Mouse (Mus musculus) liver, embryonic 15.5 days (tissue): ENCODE results near the gene Serpina3i. TPM values are rescaled to one million over a fixed set of nuclear protein-coding genes. Genes with fewer than 3 reads are reported as not detected.

ENCODE experiments used
- ATAC-seq: fragments of 200-750 bp; cut with Nextera tagmentation; 2 replicates; pipeline ENCODE4 v1.8.0; 2017; ENCODE audit warnings: moderate number of reproducible peaks, mild to moderate bottlenecking, moderate library complexity; ENCODE audit not compliant: insufficient read depth
- H3K27ac ChIP-seq: fragments of 300-500 bp; sonication (generic); replicated peaks from 2 replicates; pipeline ENCODE4 v1.5.1; 2015; ENCODE audit warnings: mild to moderate bottlenecking, inconsistent platforms
- H3K27me3 ChIP-seq: fragments of 300-500 bp; sonication (generic); 2 replicates; pipeline ENCODE4 v1.6.1; 2015; ENCODE audit warnings: mild to moderate bottlenecking, inconsistent platforms
- H3K36me3 ChIP-seq: fragments of 300-500 bp; sonication (generic); replicated peaks from 2 replicates; pipeline ENCODE4 v1.6.1; 2015; ENCODE audit warnings: moderate library complexity, mild to moderate bottlenecking, inconsistent platforms
- H3K4me1 ChIP-seq: fragments of 300-500 bp; sonication (generic); replicated peaks from 2 replicates; pipeline ENCODE4 v1.6.1; 2015; ENCODE audit warnings: inconsistent platforms
- H3K4me2 ChIP-seq: fragments of 300-500 bp; sonication (generic); 2 replicates; pipeline ENCODE4 v1.6.1; 2015; ENCODE audit warnings: moderate library complexity, mild to moderate bottlenecking, inconsistent platforms
- H3K4me3 ChIP-seq: fragments of 300-500 bp; sonication (generic); replicated peaks from 2 replicates; pipeline ENCODE4 v1.5.1; 2015; ENCODE audit warnings: mild to moderate bottlenecking, inconsistent platforms
- H3K9ac ChIP-seq: fragments of 300-500 bp; sonication (generic); 2 replicates; pipeline ENCODE4 v1.6.1; 2015; ENCODE audit warnings: moderate library complexity, mild to moderate bottlenecking, inconsistent platforms
- H3K9me3 ChIP-seq: fragments of 300-500 bp; sonication (generic); replicated peaks from 2 replicates; pipeline ENCODE4 v1.6.1; 2016; ENCODE audit warnings: inconsistent platforms
- WGBS: fragments of 180-500 bp; shearing (Covaris S2); methylation state at CpG from one replicate; pipeline ENCODE4 v1.1.7; 2015; ENCODE audit warnings: mixed read lengths; ENCODE audit not compliant: insufficient replicate concordance; 5-methylcytosine and 5-hydroxymethylcytosine counted together
- polyA plus RNA-seq: library from polyadenylated mRNA; unstranded; fragments of >200 nt; fragmentation: Nextera tagmentation; extraction: Ambion mirVana; gene quantifications from 2 replicates; pipeline ENCODE4 v1.2.1, GENCODE M21; 2015

Serpina3i gene
- polyA plus RNA-seq, 1 experiment from 2014 or later, result 0.17 TPM

DNA sequence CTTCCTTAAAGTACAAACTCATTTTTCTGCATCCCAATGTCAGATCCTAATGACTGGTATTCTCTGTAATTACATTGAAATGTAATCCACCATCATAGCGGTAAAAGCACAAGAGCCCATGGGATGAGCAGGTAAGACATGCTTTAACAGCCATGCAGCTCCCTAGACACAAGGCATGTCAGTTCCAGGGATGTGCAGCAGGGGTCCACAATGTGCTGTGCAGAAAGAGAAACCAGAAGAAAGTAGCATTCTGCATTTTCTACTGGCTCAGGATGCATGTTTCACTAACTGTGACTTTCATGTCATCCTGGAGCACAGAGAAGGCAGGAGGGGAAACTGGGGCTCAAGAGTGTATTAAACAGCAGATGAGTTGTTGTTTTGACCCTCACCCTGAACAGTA lies 17.8 kb upstream of the Serpina3i start:
- no peak overlapping the region for H3K4me3 ChIP-seq

DNA sequence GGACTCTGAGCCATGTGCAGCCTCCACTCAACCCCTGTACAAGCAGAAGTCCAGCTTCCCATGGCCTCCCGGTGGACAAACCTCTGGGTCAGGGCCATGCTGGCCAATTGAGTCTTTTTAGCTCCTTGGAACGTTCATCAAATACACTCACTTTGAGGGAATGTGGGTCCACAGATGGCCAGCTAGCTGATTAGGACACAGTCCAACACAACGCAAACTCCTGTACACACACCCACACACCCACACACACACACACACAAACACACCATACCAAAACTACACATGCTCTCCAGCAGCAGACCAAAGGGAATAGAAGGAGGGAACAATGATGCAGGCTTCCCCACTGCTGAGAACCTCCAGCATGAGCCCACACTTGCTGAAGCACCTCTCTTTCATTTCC lies 17.3 kb upstream of the Serpina3i start:
- Histone ChIP-seq H3K4me2 (no peak overlapping the region), H3K27ac (no peak overlapping the region), H3K9ac (no peak overlapping the region), H3K4me3 (no peak overlapping the region), H3K9me3 (no peaks in the 10 kb centered on the region), H3K4me1 (no peaks in the 10 kb centered on the region), H3K36me3 (no peaks in the 10 kb centered on the region), H3K27me3 (no peaks in the 10 kb centered on the region)
- 55% methylated on average over 3 of the region's 3 CpGs for WGBS
- no peak for ATAC-seq

More for the DNA sequence above, 17.8 kb upstream of the Serpina3i start:
- 60% methylated on average over 1 of the region's 1 CpGs for WGBS
- Histone ChIP-seq H3K27ac (no peak overlapping the region), H3K4me2 (no peak overlapping the region), H3K9ac (no peak overlapping the region), H3K4me1 (no peaks in the 10 kb centered on the region), H3K36me3 (no peaks in the 10 kb centered on the region), H3K9me3 (no peaks in the 10 kb centered on the region), H3K27me3 (no peaks in the 10 kb centered on the region)
- no peak for ATAC-seq

DNA sequence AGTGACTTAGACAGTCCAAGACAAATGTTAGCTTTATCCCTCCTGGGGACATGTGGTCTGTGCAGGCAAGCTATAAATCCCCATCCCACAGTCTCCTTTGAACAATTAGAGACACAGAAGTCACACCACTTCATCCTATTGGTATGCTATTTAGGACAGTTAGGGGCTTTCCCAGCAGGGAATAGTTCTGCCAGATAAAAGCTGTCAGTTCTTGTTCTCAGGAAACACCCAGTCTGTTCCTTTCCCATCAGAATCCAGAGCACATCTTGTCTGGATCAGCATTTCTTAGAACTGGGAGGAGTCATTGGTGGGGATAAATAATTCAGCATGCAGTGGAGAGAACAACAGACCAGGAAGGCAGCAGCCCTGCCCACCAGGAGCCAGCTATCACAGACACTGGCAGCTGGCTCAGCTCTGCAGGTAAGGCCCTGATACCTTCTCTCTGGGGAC lies 15.3 kb upstream of the Serpina3i start:
- Histone ChIP-seq H3K36me3 (no peaks in the 10 kb centered on the region), H3K9me3 (no peaks in the 10 kb centered on the region), H3K27ac (no peak overlapping the region), H3K4me1 (no peaks in the 10 kb centered on the region), H3K4me2 (no peak overlapping the region), H3K4me3 (no peak overlapping the region), H3K9ac (no peak overlapping the region), H3K27me3 (no peaks in the 10 kb centered on the region)
- ATAC-seq, result no peak

DNA sequence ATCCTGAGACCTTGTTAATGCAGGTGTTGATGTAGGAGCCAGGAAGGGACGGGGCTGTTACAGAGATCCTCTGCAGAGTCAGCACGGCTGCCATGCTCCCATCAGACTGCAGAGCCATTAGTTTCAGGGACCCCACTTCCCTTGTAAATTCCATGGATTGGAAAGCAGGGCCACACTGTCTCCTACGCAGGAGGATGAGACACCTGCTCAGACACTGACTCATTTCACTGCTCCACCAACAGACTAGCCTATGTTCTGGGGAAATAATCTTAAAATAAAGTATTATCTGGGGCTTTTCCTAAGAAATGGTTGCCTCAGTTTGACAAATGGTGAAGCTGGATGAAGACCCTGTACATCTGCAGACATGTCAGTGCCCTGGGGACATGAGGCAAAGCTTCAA lies 14.7 kb upstream of the Serpina3i start:
- H3K4me1 ChIP-seq, result no peaks in the 10 kb centered on the region
- WGBS, result 50% methylated on average over 3 of the region's 3 CpGs
- H3K4me3 ChIP-seq, result no peak overlapping the region
- no peak overlapping the region for H3K4me2 ChIP-seq
- ATAC-seq, result no peak
- H3K27ac ChIP-seq, result no peak overlapping the region
- H3K36me3 ChIP-seq, result no peaks in the 10 kb centered on the region
- H3K9me3 ChIP-seq, result no peaks in the 10 kb centered on the region
- H3K9ac ChIP-seq, result no peak overlapping the region
- H3K27me3 ChIP-seq, result no peaks in the 10 kb centered on the region

DNA sequence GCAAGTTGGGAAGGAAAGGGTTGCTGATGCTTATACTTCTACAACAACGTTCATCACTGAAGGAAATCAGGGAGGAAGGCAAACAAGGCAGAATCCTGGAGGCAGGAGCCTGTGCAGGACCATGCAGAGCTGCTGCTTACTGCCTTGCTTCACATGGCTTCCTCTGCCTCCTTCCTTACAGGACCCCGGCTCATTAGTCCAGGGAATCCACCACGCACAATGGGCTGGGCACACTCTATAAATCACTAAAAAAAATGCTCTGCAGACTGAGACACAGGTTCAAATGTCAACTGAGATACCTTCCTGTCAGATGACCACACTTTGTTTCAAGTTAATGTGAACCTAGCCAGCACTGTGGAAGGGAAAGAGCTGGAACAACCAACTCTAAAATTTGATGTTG lies 1.9 kb upstream of the Serpina3i start:
- Histone ChIP-seq H3K4me2 (no peak overlapping the region), H3K9me3 (no peaks in the 10 kb centered on the region), H3K27me3 (no peaks in the 10 kb centered on the region), H3K4me1 (no peaks in the 10 kb centered on the region), H3K4me3 (no peak overlapping the region), H3K27ac (no peak overlapping the region), H3K36me3 (no peaks in the 10 kb centered on the region), H3K9ac (no peak overlapping the region)
- 26% methylated on average over 3 of the region's 3 CpGs for WGBS
- no peak for ATAC-seq

DNA sequence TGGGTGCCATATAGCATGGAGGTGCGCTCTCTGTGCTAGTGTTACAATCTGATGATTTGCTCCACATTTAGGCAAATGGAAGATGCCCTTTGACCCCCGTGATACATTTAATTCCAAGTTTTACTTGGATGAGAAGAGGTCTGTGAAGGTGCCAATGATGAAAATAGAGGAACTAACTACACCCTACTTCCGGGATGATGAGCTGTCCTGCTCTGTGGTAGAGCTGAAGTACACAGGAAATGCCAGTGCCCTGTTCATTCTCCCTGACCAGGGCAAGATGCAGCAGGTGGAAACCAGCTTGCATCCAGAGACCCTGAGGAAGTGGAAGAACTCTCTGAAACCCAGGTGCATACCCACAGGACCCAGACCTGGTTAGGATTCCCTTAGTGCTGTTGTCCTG lies 3.5 kb downstream of the Serpina3i start:
- Histone ChIP-seq H3K9ac (no peak overlapping the region), H3K4me3 (no peak overlapping the region), H3K27me3 (no peaks in the 10 kb centered on the region), H3K9me3 (no peaks in the 10 kb centered on the region), H3K27ac (no peak overlapping the region), H3K4me1 (no peaks in the 10 kb centered on the region), H3K4me2 (no peak overlapping the region), H3K36me3 (no peaks in the 10 kb centered on the region)
- WGBS, result 39% methylated on average over 3 of the region's 3 CpGs
- no peak for ATAC-seq

DNA sequence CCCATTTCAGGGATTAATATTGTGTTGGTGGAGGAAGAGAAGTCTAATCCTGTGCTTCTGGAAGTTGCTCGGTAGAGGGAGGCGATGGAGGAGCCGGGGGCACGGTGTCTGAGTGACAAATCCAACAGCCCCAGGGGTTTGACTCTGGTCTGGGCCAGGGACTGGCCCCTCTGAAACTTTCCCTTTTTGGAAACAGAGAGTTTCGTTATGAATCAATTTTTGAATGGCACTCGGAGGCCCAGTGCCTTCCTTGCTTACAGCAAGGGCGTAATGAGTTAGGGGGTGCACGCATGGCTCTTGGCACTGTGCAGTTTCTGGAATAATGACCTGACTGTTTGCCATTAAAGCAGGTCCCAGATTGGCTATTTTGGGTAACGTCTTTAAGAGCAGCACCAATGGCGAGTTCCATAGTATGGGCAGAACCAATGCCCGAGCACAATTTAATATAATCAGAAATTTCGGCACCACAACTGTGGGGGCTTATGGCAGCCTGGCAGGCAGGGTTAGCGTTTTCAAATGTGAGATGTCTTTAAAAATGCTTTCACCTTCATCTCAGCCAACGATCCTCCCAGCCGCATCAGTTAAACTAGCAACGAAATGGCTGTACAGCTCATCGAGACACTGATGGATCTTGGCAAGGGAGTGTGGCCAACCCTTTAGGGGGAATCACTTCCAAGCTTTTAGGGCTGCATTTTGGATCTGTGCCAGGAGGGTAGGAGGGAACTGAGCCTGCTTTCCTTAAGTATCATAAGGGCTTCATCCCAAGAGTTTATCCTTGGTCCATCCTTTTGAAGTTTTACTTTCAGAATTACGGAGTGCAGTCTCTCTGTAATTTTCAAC lies 15.5 kb downstream of the Serpina3i start:
- H3K4me1 ChIP-seq, result no peaks in the 10 kb centered on the region
- H3K4me2 ChIP-seq, result no peak overlapping the region
- no peak for ATAC-seq
- no peaks in the 10 kb centered on the region for H3K27me3 ChIP-seq
- no peak overlapping the region for H3K4me3 ChIP-seq
- no peak overlapping the region for H3K9ac ChIP-seq
- 72% methylated on average over 18 of the region's 18 CpGs for WGBS
- H3K36me3 ChIP-seq, result no peaks in the 10 kb centered on the region
- no peaks in the 10 kb centered on the region for H3K9me3 ChIP-seq
- no peak overlapping the region for H3K27ac ChIP-seq

DNA sequence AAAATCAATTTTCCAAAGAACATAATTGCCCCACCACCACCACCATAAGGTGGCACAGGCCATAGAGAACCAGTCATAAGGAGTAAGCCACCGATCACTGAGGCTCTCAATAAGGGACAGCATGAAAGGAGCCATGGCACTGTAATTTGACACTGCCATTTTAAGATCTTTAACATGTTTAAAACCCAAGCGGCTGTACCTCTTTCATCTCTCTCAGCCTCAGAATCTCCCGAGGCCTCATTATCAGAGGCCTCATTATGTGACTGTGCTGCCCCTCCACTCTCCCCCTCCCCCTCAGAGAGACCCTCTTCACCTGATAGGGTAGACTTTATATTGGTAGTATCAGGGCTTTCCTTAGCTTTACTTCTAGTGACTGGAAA lies 16.1 kb downstream of the Serpina3i start:
- WGBS, result 29% methylated on average over 3 of the region's 3 CpGs
- Histone ChIP-seq H3K36me3 (no peaks in the 10 kb centered on the region), H3K4me1 (no peaks in the 10 kb centered on the region), H3K4me3 (no peak overlapping the region), H3K4me2 (no peak overlapping the region), H3K9ac (no peak overlapping the region), H3K27me3 (no peaks in the 10 kb centered on the region), H3K9me3 (no peaks in the 10 kb centered on the region), H3K27ac (no peak overlapping the region)
- ATAC-seq, result no peak

DNA sequence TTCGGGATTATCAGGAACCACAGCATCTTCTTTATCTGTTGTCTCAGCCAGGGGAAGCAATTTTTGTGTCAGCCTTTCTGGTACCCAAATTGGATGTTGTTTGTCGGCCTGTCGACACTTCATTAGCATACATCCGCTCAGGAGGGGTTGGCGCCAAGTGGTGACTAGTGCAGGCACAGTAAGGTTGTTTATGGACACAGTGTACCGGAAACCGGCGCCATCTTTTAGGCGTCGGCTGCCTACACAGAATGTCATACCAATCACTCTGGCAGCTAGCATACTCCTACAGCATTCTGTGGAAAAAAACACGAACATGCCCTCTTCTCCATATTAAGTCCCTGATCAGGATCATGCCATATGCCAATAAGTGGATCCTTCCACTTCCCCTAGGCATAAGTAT lies 20.5 kb downstream of the Serpina3i start:
- Histone ChIP-seq H3K4me3 (no peak overlapping the region), H3K4me1 (no peaks in the 10 kb centered on the region), H3K9me3 (no peaks in the 10 kb centered on the region), H3K9ac (no peak overlapping the region), H3K36me3 (no peaks in the 10 kb centered on the region), H3K4me2 (no peak overlapping the region), H3K27me3 (no peaks in the 10 kb centered on the region), H3K27ac (no peak overlapping the region)
- no peak for ATAC-seq
- 77% methylated on average over 11 of the region's 11 CpGs for WGBS

DNA sequence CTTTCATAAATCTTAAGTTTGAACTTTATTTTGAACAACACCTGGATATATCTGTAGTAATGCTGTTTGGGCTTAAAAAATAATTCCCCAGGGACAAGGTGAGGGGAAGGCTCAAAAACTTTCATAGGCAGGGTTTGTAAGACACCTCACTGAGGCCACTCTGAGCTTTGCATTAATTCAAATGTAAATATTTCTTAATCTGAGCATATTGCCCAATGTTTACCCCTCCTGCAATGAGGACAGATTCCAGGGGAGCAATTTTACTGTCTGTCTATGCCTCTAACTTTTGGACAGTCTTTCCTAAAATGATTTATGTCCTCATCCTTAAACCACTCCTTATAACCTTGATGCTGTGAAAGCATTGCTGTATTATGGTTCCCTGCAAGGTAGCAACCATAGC lies 25.4 kb downstream of the Serpina3i start:
- Histone ChIP-seq H3K4me3 (no peak overlapping the region), H3K27me3 (no peaks in the 10 kb centered on the region), H3K27ac (no peak overlapping the region), H3K9me3 (no peaks in the 10 kb centered on the region), H3K4me1 (no peaks in the 10 kb centered on the region), H3K4me2 (no peak overlapping the region), H3K9ac (no peak overlapping the region), H3K36me3 (no peaks in the 10 kb centered on the region)
- no peak for ATAC-seq

DNA sequence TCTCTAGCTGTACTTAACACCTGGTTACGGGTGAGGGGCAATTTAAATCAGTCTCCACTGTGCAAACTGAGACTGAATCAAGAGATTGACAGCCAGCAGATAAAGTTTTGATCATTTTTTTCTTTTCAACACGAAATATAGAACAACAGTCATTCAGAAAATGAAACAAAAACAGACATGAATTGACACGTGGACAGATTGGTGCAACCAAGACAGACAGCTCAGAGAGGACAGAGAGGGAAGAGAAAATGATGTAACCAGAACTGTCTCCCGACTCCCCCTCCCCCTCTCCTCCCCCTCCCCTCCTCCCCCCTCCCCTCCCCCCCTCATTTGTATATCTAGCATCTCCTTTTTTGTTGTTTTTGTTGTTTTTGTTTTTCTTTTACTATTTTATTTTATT lies 26.9 kb downstream of the Serpina3i start:
- H3K4me2 ChIP-seq, result no peak overlapping the region

DNA sequence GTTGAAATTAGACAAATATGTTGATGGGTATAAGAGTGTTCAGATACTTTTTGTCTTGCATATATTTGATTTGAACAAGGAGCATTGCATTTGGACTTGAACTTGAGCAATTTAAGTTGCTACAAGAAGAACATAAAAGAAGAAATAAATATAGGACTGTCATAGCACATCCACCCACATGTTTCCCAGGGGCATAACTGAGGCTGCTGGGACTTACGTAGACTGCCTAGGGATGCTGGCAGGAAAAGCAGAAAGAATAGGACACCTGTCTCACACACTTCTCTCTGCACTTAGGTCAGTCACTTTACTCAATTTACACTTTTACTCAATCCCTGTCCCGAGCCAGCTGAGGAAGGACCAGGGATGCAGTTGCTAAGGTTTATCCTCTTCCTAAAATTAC lies 31.0 kb downstream of the Serpina3i start:
- Histone ChIP-seq H3K27me3 (no peaks in the 10 kb centered on the region), H3K4me3 (no peak overlapping the region), H3K9me3 (no peaks in the 10 kb centered on the region), H3K4me2 (no peak overlapping the region), H3K36me3 (no peaks in the 10 kb centered on the region), H3K9ac (no peak overlapping the region), H3K27ac (no peak overlapping the region), H3K4me1 (no peaks in the 10 kb centered on the region)
- ATAC-seq, result no peak
- WGBS, result 65% methylated on average over 2 of the region's 2 CpGs

More for the DNA sequence above, 26.9 kb downstream of the Serpina3i start:
- Histone ChIP-seq H3K36me3 (no peaks in the 10 kb centered on the region), H3K27ac (no peak overlapping the region), H3K27me3 (no peaks in the 10 kb centered on the region), H3K9ac (no peak overlapping the region), H3K9me3 (no peaks in the 10 kb centered on the region), H3K4me3 (no peak overlapping the region), H3K4me1 (no peaks in the 10 kb centered on the region)
- ATAC-seq, result no peak
- 29% methylated on average over 4 of the region's 4 CpGs for WGBS
